ENCODE assay signal across 14 mouse cellular contexts in genomic region chr9:45534472-45534988, GRCm38 (mm10).
DNase-seq lines count a peak whose midpoint lies in the region; ATAC-seq and TF ChIP-seq lines count a peak whose summit lies in the region.
"Had no signal": no experiment of that assay in that cellular context is flagged by ENCODE, and none has a peak within 500 bp of the region (broad histone marks: within the 10 kb centered on the region; RNA-seq: fewer than 3 reads in every experiment).

No protein-coding gene starts in this region.

- 38% methylated on average over 8 of the region's 8 CpGs for WGBS in forebrain, postnatal 0 days
- 59% methylated on average over 8 of the region's 8 CpGs for WGBS in midbrain, postnatal 0 days

- peak overlapping the region; percentile 30; the same call in 1 of the 2 replicates for H3K27ac ChIP-seq in cortical plate, adult 2 months (ENCODE audit: insufficient read depth, low read length)
- H3K27ac ChIP-seq in forebrain, postnatal 0 days (ENCODE audit: low read depth, low read length), result peak overlapping the region; percentile 62
- no peak overlapping the region for H3K27ac ChIP-seq in midbrain, postnatal 0 days (ENCODE audit: low read depth, low read length)
- H3K27ac ChIP-seq: embryonic facial prominence, embryonic 13.5 days; heart, embryonic 10.5 days had no signal

- no peak overlapping the region for H3K4me3 ChIP-seq in cortical plate, adult 2 months (ENCODE audit: insufficient read depth, low read length)
- no peak overlapping the region for H3K4me3 ChIP-seq in forebrain, postnatal 0 days (ENCODE audit: low read depth, low read length)
- no peak overlapping the region for H3K4me3 ChIP-seq in midbrain, postnatal 0 days (ENCODE audit: low read depth, low read length)
- H3K4me3 ChIP-seq: embryonic facial prominence, embryonic 13.5 days; heart, embryonic 10.5 days had no signal

- no peak for TF ChIP-seq CTCF in cortical plate, adult 2 months (IDR thresholded peaks at IDR 0.05; ENCODE audit: extremely low read depth, insufficient read depth, low read length)
- TF ChIP-seq CTCF in forebrain, postnatal 0 days (IDR thresholded peaks at IDR 0.05; ENCODE audit: low read depth), result 0 out of 2 replicates have a peak, but pooled peaks have one; percentile 4
- TF ChIP-seq CTCF in midbrain, postnatal 0 days (IDR thresholded peaks at IDR 0.05), result no peak

- H3K4me1 ChIP-seq in cortical plate, adult 2 months (ENCODE audit: control insufficient read depth, insufficient read depth, low read length), result peaks cover 12% of the 10 kb centered on the region
- H3K4me1 ChIP-seq in forebrain, postnatal 0 days (ENCODE audit: insufficient read depth), result peaks cover 12% of the 10 kb centered on the region
- 0 out of 2 replicates have a peak, but pooled peaks cover 5% of the 10 kb centered on the region for H3K4me1 ChIP-seq in midbrain, postnatal 0 days (ENCODE audit: insufficient read depth, low read length)

- H3K9me3 ChIP-seq in forebrain, postnatal 0 days (ENCODE audit: low read length), result no peaks in the 10 kb centered on the region
- H3K9me3 ChIP-seq in midbrain, postnatal 0 days (ENCODE audit: low read length), result no peaks in the 10 kb centered on the region
- H3K9me3 ChIP-seq: embryonic facial prominence, embryonic 13.5 days; heart, embryonic 10.5 days had no signal

- DNase-seq in kidney, postnatal 4 days, result peak; percentile 12 to 39
- DNase-seq in kidney, postnatal 25 days, result no peak
- no peak for DNase-seq in forebrain, postnatal 0 days
- peak; percentile 47 for DNase-seq in midbrain, postnatal 0 days (ENCODE audit: low spot score)
- no peak for DNase-seq in heart, postnatal 4 days
- DNase-seq in urinary bladder, postnatal 36 days (ENCODE audit: low spot score in 2 of 2), result no peak
- DNase-seq: adrenal gland, postnatal 36 days; cerebellum, adult 9-10 months; lung, embryonic 14.5 days; thymus, adult 2 months had no signal

- H3K36me3 ChIP-seq in forebrain, postnatal 0 days (ENCODE audit: insufficient read depth), result no peaks in the 10 kb centered on the region
- no peaks in the 10 kb centered on the region for H3K36me3 ChIP-seq in midbrain, postnatal 0 days (ENCODE audit: insufficient read depth, low read length)
- H3K36me3 ChIP-seq: embryonic facial prominence, embryonic 13.5 days; heart, embryonic 10.5 days had no signal

- no peak for TF ChIP-seq POLR2A in cortical plate, adult 2 months (IDR thresholded peaks at IDR 0.05; ENCODE audit: extremely low read depth, insufficient read depth, low read length)

- no peak overlapping the region for H3K4me2 ChIP-seq in forebrain, postnatal 0 days (ENCODE audit: low read depth)
- H3K4me2 ChIP-seq in midbrain, postnatal 0 days (ENCODE audit: low read depth, low read length, poor library complexity, severe bottlenecking), result no peak overlapping the region
- H3K4me2 ChIP-seq: embryonic facial prominence, embryonic 13.5 days; lung, embryonic 14.5 days had no signal

- no peak overlapping the region for H3K9ac ChIP-seq in forebrain, postnatal 0 days
- H3K9ac ChIP-seq in midbrain, postnatal 0 days (replicated peaks; ENCODE audit: low read length, poor library complexity, severe bottlenecking), result no peak overlapping the region
- H3K9ac ChIP-seq: embryonic facial prominence, embryonic 13.5 days; lung, embryonic 14.5 days had no signal

- ATAC-seq in forebrain, postnatal 0 days, result peak; percentile 62
- ATAC-seq in midbrain, postnatal 0 days (ENCODE audit: low FRiP score), result no peak
- ATAC-seq in erythroblast, adult 5-6 weeks (replicated peaks; ENCODE audit: low FRiP score, poor library complexity, severe bottlenecking), result no peak

- H3K27me3 ChIP-seq in forebrain, postnatal 0 days (ENCODE audit: insufficient read depth, low read length), result no peaks in the 10 kb centered on the region
- H3K27me3 ChIP-seq in midbrain, postnatal 0 days (ENCODE audit: insufficient read depth, low read length), result no peaks in the 10 kb centered on the region

Comparison
In these comparisons a context has a peak if more than half of its experiments do, and no peak if none do; other contexts are left out.
1. DNase-seq: peak in kidney, postnatal 4 days (2 of 2) and midbrain, postnatal 0 days (single experiment); none in kidney, postnatal 25 days (0 of 2), forebrain, postnatal 0 days (single experiment), heart, postnatal 4 days (single experiment) and urinary bladder, postnatal 36 days (0 of 2).